Mouse (Mus musculus): Measurements from ENCODE around the gene Olfr1326-ps1.

The Olfr1326-ps1 gene

GRCm38 (mm10) chrX:74574788-74575187 lies at the start of gene Olfr1326-ps1:
Gene Olfr1326-ps1, minus strand, starts transcription at chrX:74574888.
- no peak for DNase-seq (ENCODE audit: low read depth, low spot score)

GRCm38 (mm10) chrX:74592379-74592778 lies 17.7 kb upstream of the Olfr1326-ps1 start, which contains the start of gene Olfr1325:
Gene Olfr1325, plus strand, starts transcription at chrX:74592679.
- DNase-seq (ENCODE audit: low read depth, low spot score), result no peak
